Comparison of ENCODE assay signal across 28 mouse cellular contexts in the genomic region with DNA sequence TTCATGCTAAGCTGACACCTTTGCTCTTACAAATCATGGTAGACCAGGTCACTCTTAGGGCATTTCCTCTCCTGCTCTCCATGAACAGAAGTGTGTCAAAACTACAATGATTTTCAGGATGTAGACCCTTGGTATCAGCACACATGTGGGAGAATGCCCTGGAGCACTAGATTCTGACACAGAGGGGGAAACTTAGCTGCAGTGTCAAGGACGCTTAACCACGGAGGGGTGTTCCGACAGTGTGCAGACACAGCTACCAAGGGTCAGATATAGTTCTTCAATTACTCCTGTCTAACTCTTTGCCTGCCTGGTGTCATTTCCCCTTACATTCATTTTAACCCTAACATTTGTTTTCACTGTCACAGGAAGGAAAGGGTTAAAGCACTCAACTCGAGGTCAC.
DNase-seq lines count a peak whose midpoint lies in the region; ATAC-seq lines count a peak whose summit lies in the region.
"Had no signal": no experiment of that assay in that cellular context is flagged by ENCODE, and none has a peak within 500 bp of the region (broad histone marks: within the 10 kb centered on the region; RNA-seq: fewer than 3 reads in every experiment).

No protein-coding gene starts in this region.

- DNase-seq in hindbrain, embryonic 10.5 days (ENCODE audit: low spot score), result peak; percentile 12
- peak; percentile 43 for DNase-seq in neural tube, embryonic 11.5 days (ENCODE audit: low spot score)
- DNase-seq in urinary bladder, postnatal 14 days (ENCODE audit: low spot score), result no peak
- no peak for DNase-seq in cerebellum, postnatal 4 days (ENCODE audit: low spot score in 2 of 2)
- DNase-seq: adrenal gland, postnatal 10 days; cerebellum, adult 8-10 months; cerebellum, postnatal 25 days; heart, adult 2 months; kidney, adult 11 months; kidney, postnatal 36 days; lung, postnatal 36 days; right cerebral cortex, postnatal 4 days; thymus, adult 18-20 months; thymus, postnatal 25 days had no signal

- no peaks in the 10 kb centered on the region for H3K36me3 ChIP-seq in hindbrain, embryonic 10.5 days
- H3K36me3 ChIP-seq in hindbrain, embryonic 16.5 days (ENCODE audit: control insufficient read depth, insufficient read depth, low read length), result no peaks in the 10 kb centered on the region
- no peaks in the 10 kb centered on the region for H3K36me3 ChIP-seq in neural tube, embryonic 11.5 days (ENCODE audit: control insufficient read depth, insufficient read depth, low read length)
- H3K36me3 ChIP-seq in neural tube, embryonic 15.5 days, result no peaks in the 10 kb centered on the region
- no peaks in the 10 kb centered on the region for H3K36me3 ChIP-seq in midbrain, embryonic 13.5 days
- H3K36me3 ChIP-seq: heart, embryonic 12.5 days; kidney, embryonic 15.5 days; limb, embryonic 13.5 days; lung, embryonic 15.5 days had no signal

- 39% methylated on average over 4 of the region's 4 CpGs for WGBS in hindbrain, embryonic 10.5 days
- WGBS in hindbrain, embryonic 16.5 days, result 41% methylated on average over 4 of the region's 4 CpGs
- 40% methylated on average over 4 of the region's 4 CpGs for WGBS in neural tube, embryonic 11.5 days
- WGBS in neural tube, embryonic 15.5 days, result 44% methylated on average over 4 of the region's 4 CpGs
- 42% methylated on average over 4 of the region's 4 CpGs for WGBS in midbrain, embryonic 13.5 days

- peaks cover 18% of the 10 kb centered on the region for H3K4me1 ChIP-seq in hindbrain, embryonic 10.5 days (replicated peaks)
- H3K4me1 ChIP-seq in hindbrain, embryonic 16.5 days (ENCODE audit: control insufficient read depth, insufficient read depth, low read depth, low read length), result peaks cover 11% of the 10 kb centered on the region
- H3K4me1 ChIP-seq in neural tube, embryonic 11.5 days (ENCODE audit: control insufficient read depth, insufficient read depth, low read length), result peaks cover 11% of the 10 kb centered on the region
- H3K4me1 ChIP-seq in neural tube, embryonic 15.5 days, result no peaks in the 10 kb centered on the region
- H3K4me1 ChIP-seq in midbrain, embryonic 13.5 days (replicated peaks), result peaks cover 44% of the 10 kb centered on the region
- H3K4me1 ChIP-seq: lung, embryonic 15.5 days had no signal

- no peaks in the 10 kb centered on the region for H3K9me3 ChIP-seq in hindbrain, embryonic 10.5 days
- no peaks in the 10 kb centered on the region for H3K9me3 ChIP-seq in hindbrain, embryonic 16.5 days (ENCODE audit: control insufficient read depth, low read length)
- H3K9me3 ChIP-seq in neural tube, embryonic 11.5 days (ENCODE audit: control insufficient read depth, low read length), result no peaks in the 10 kb centered on the region
- H3K9me3 ChIP-seq in neural tube, embryonic 15.5 days (replicated peaks), result no peaks in the 10 kb centered on the region
- H3K9me3 ChIP-seq in midbrain, embryonic 13.5 days, result no peaks in the 10 kb centered on the region
- H3K9me3 ChIP-seq: heart, embryonic 12.5 days; kidney, embryonic 15.5 days; limb, embryonic 13.5 days; lung, embryonic 15.5 days had no signal

- no peak overlapping the region for H3K4me3 ChIP-seq in hindbrain, embryonic 10.5 days
- no peak overlapping the region for H3K4me3 ChIP-seq in hindbrain, embryonic 16.5 days (ENCODE audit: low read length)
- no peak overlapping the region for H3K4me3 ChIP-seq in neural tube, embryonic 11.5 days (ENCODE audit: low read depth, low read length)
- no peak overlapping the region for H3K4me3 ChIP-seq in neural tube, embryonic 15.5 days (replicated peaks)
- H3K4me3 ChIP-seq in midbrain, embryonic 13.5 days (replicated peaks), result no peak overlapping the region
- H3K4me3 ChIP-seq: erythroblast, embryonic 14.5 days; heart, adult 2 months; heart, embryonic 12.5 days; kidney, embryonic 15.5 days; layer of hippocampus, adult 2 months; limb, embryonic 13.5 days; lung, embryonic 15.5 days had no signal

- 0 out of 2 replicates have a peak, but pooled peaks cover 3% of the 10 kb centered on the region for H3K27me3 ChIP-seq in hindbrain, embryonic 10.5 days (ENCODE audit: insufficient read depth, poor library complexity, severe bottlenecking)
- H3K27me3 ChIP-seq in hindbrain, embryonic 16.5 days (replicated peaks; ENCODE audit: control insufficient read depth, insufficient read depth, low read length), result no peaks in the 10 kb centered on the region; the same call in 1 of the 2 replicates
- H3K27me3 ChIP-seq in neural tube, embryonic 11.5 days (ENCODE audit: control insufficient read depth, insufficient read depth, low read length), result no peaks in the 10 kb centered on the region
- 0 out of 2 replicates have a peak, but pooled peaks cover 3% of the 10 kb centered on the region for H3K27me3 ChIP-seq in neural tube, embryonic 15.5 days (replicated peaks)
- H3K27me3 ChIP-seq in midbrain, embryonic 13.5 days, result 0 out of 2 replicates have a peak, but pooled peaks cover 2% of the 10 kb centered on the region
- H3K27me3 ChIP-seq: heart, embryonic 12.5 days; limb, embryonic 13.5 days; lung, embryonic 15.5 days had no signal

- ATAC-seq in hindbrain, embryonic 16.5 days, result no peak
- ATAC-seq in neural tube, embryonic 11.5 days (ENCODE audit: insufficient read depth, low FRiP score, low TSS enrichment), result no peak
- no peak for ATAC-seq in neural tube, embryonic 15.5 days (ENCODE audit: low FRiP score)
- no peak for ATAC-seq in midbrain, embryonic 13.5 days
- ATAC-seq: inflammation-experienced regulatory T-cells, adult 6 months; Patski had no signal

- no peak overlapping the region; the same call in 1 of the 2 replicates for H3K4me2 ChIP-seq in hindbrain, embryonic 16.5 days (ENCODE audit: low read length)
- H3K4me2 ChIP-seq in neural tube, embryonic 11.5 days (ENCODE audit: low read depth), result no peak overlapping the region
- no peak overlapping the region for H3K4me2 ChIP-seq in neural tube, embryonic 15.5 days
- no peak overlapping the region for H3K4me2 ChIP-seq in midbrain, embryonic 13.5 days (replicated peaks)
- H3K4me2 ChIP-seq: heart, embryonic 12.5 days; kidney, embryonic 15.5 days; liver, embryonic 11.5 days; lung, embryonic 15.5 days had no signal

- no peak overlapping the region for H3K9ac ChIP-seq in hindbrain, embryonic 16.5 days (ENCODE audit: low read depth, low read length)
- H3K9ac ChIP-seq in neural tube, embryonic 11.5 days (ENCODE audit: low read length), result no peak overlapping the region
- no peak overlapping the region for H3K9ac ChIP-seq in neural tube, embryonic 15.5 days (replicated peaks)
- no peak overlapping the region for H3K9ac ChIP-seq in midbrain, embryonic 13.5 days (replicated peaks)
- H3K9ac ChIP-seq: forebrain, postnatal 0 days; heart, embryonic 12.5 days; kidney, embryonic 15.5 days; limb, embryonic 13.5 days; lung, embryonic 15.5 days had no signal

- no peak overlapping the region for H3K27ac ChIP-seq in hindbrain, embryonic 10.5 days
- H3K27ac ChIP-seq in hindbrain, embryonic 16.5 days (ENCODE audit: low read depth, low read length), result no peak overlapping the region
- H3K27ac ChIP-seq in neural tube, embryonic 11.5 days (ENCODE audit: low read depth, low read length), result no peak overlapping the region
- no peak overlapping the region for H3K27ac ChIP-seq in neural tube, embryonic 15.5 days (replicated peaks)
- H3K27ac ChIP-seq in midbrain, embryonic 13.5 days, result peak overlapping the region; percentile 25; the same call in 1 of the 2 replicates
- H3K27ac ChIP-seq: heart, adult 2 months; kidney, embryonic 15.5 days; layer of hippocampus, adult 2 months; limb, embryonic 13.5 days; lung, embryonic 15.5 days; stomach, postnatal 0 days had no signal

Comparison
In these comparisons a context has a peak if more than half of its experiments do, and no peak if none do; other contexts are left out.
1. DNase-seq: peak in hindbrain, embryonic 10.5 days (single experiment) and neural tube, embryonic 11.5 days (single experiment); none in urinary bladder, postnatal 14 days (single experiment) and cerebellum, postnatal 4 days (0 of 2).